8 mouse cellular contexts compared by ENCODE assay signal in genomic region chr2:59541121-59541887, GRCm38 (mm10). TPM values are rescaled to one million over a fixed set of nuclear protein-coding genes. Genes with fewer than 3 reads are reported as not detected.
A peak's percentile ranks its signal among the peaks of the same experiment; 100 is the strongest.
DNase-seq lines count a peak whose midpoint lies in the region; ATAC-seq and TF ChIP-seq lines count a peak whose summit lies in the region.

No protein-coding gene starts in this region.

- no peaks in the 10 kb centered on the region for H3K9me3 ChIP-seq in kidney, embryonic 16.5 days (ENCODE audit: low read length)
- no peaks in the 10 kb centered on the region for H3K9me3 ChIP-seq in limb, embryonic 14.5 days (ENCODE audit: control insufficient read depth, low read length)
- H3K9me3 ChIP-seq in neural tube, embryonic 12.5 days = no peaks in the 10 kb centered on the region

- no peak overlapping the region for H3K9ac ChIP-seq in kidney, embryonic 16.5 days (replicated peaks; ENCODE audit: low read length)
- no peak overlapping the region for H3K9ac ChIP-seq in limb, embryonic 14.5 days (ENCODE audit: low read depth, low read length, severe bottlenecking)
- H3K9ac ChIP-seq in neural tube, embryonic 12.5 days = no peak overlapping the region

- no peaks in the 10 kb centered on the region for H3K27me3 ChIP-seq in C2C12 (ENCODE audit: control insufficient read depth, insufficient read depth, insufficient read length)
- no peaks in the 10 kb centered on the region for H3K27me3 ChIP-seq in kidney, embryonic 16.5 days (ENCODE audit: insufficient read depth, low read length)
- no peaks in the 10 kb centered on the region for H3K27me3 ChIP-seq in limb, embryonic 14.5 days (ENCODE audit: control insufficient read depth, insufficient read depth, low read length)
- H3K27me3 ChIP-seq in neural tube, embryonic 12.5 days (replicated peaks) = no peaks in the 10 kb centered on the region

- 21% methylated on average over 11 of the region's 11 CpGs for WGBS in kidney, embryonic 16.5 days
- 19% methylated on average over 11 of the region's 11 CpGs for WGBS in limb, embryonic 14.5 days
- WGBS in neural tube, embryonic 12.5 days = 24% methylated on average over 11 of the region's 11 CpGs

- H3K79me3 ChIP-seq in C2C12 (ENCODE audit: low read depth) = no peaks in the 10 kb centered on the region

- peak; percentile 53; the same call in 1 of the 2 replicates for ATAC-seq in kidney, embryonic 16.5 days (ENCODE audit: low FRiP score, low TSS enrichment)
- ATAC-seq in limb, embryonic 14.5 days (ENCODE audit: low FRiP score, low read depth) = peak; percentile 55; the same call in 1 of the 2 replicates
- ATAC-seq in neural tube, embryonic 12.5 days (ENCODE audit: low FRiP score, low read depth) = peak; percentile 62; the same call in 1 of the 2 replicates

- no peak overlapping the region for H3ac ChIP-seq in C2C12 (ENCODE audit: control insufficient read depth, insufficient read length, low read depth)

- peaks cover 39% of the 10 kb centered on the region for H3K4me1 ChIP-seq in kidney, embryonic 16.5 days (ENCODE audit: insufficient read depth, low read length)
- peaks cover 23% of the 10 kb centered on the region for H3K4me1 ChIP-seq in limb, embryonic 14.5 days (ENCODE audit: control insufficient read depth, insufficient read depth, low read length)
- H3K4me1 ChIP-seq in neural tube, embryonic 12.5 days = peaks cover 14% of the 10 kb centered on the region

- no peak overlapping the region for H3K4me2 ChIP-seq in kidney, embryonic 16.5 days (replicated peaks; ENCODE audit: low read depth, low read length)
- H3K4me2 ChIP-seq in limb, embryonic 14.5 days (replicated peaks; ENCODE audit: low read depth, low read length, severe bottlenecking) = no peak overlapping the region
- no peak overlapping the region for H3K4me2 ChIP-seq in neural tube, embryonic 12.5 days (replicated peaks)

- peak; percentile 63 for DNase-seq in adrenal gland, adult 8-10 months
- DNase-seq in embryo, embryonic 11 days = peak; percentile 96
- DNase-seq in gastrocnemius, postnatal 4 days (ENCODE audit: low spot score in 2 of 2) = peak; percentile 70 to 82
- peak; percentile 85 for DNase-seq in limb, embryonic 14.5 days (ENCODE audit: low spot score)
- peak; percentile 89 for DNase-seq in testis, postnatal 10 days (ENCODE audit: low spot score)

- no peak overlapping the region for H3K4me3 ChIP-seq in C2C12 (ENCODE audit: insufficient read depth, poor library complexity, severe bottlenecking)
- no peak overlapping the region for H3K4me3 ChIP-seq in kidney, embryonic 16.5 days (ENCODE audit: low read length)
- H3K4me3 ChIP-seq in limb, embryonic 14.5 days (replicated peaks; ENCODE audit: low read length) = no peak overlapping the region
- no peak overlapping the region for H3K4me3 ChIP-seq in neural tube, embryonic 12.5 days

- no peaks in the 10 kb centered on the region for H3K36me3 ChIP-seq in C2C12 (ENCODE audit: control insufficient read depth, insufficient read depth)
- H3K36me3 ChIP-seq in kidney, embryonic 16.5 days (ENCODE audit: insufficient read depth, low read length) = no peaks in the 10 kb centered on the region
- H3K36me3 ChIP-seq in limb, embryonic 14.5 days (ENCODE audit: control insufficient read depth, insufficient read depth, low read length) = no peaks in the 10 kb centered on the region
- H3K36me3 ChIP-seq in neural tube, embryonic 12.5 days = no peaks in the 10 kb centered on the region

- no peak overlapping the region; the same call in 1 of the 2 replicates for H3K27ac ChIP-seq in kidney, embryonic 16.5 days (ENCODE audit: low read length)
- no peak overlapping the region for H3K27ac ChIP-seq in limb, embryonic 14.5 days (replicated peaks; ENCODE audit: low read depth, low read length)
- H3K27ac ChIP-seq in neural tube, embryonic 12.5 days = no peak overlapping the region

- H3K79me2 ChIP-seq in C2C12 (ENCODE audit: control insufficient read depth, insufficient read depth) = no peaks in the 10 kb centered on the region

- peak; percentile 64 for TF ChIP-seq CTCF in C2C12 (IDR thresholded peaks at IDR 0.05; ENCODE audit: control insufficient read depth, insufficient read depth, insufficient read length)

- no peak for TF ChIP-seq POLR2A in limb, embryonic 14.5 days (IDR thresholded peaks at IDR 0.05; ENCODE audit: borderline replicate concordance, extremely low read depth, insufficient read depth, insufficient read length)

TF ChIP-seq in C2C12, 6 proteins besides CTCF, POLR2A, EP300 and RAD21:
- no peak for TF ChIP-seq MAX (IDR thresholded peaks at IDR 0.05)
- TF ChIP-seq USF1 (IDR thresholded peaks at IDR 0.05; ENCODE audit: low read depth) = no peak
- no peak for TF ChIP-seq MYOG (IDR thresholded peaks at IDR 0.05; ENCODE audit: control insufficient read depth, extremely low read depth, insufficient read length)
- no peak for TF ChIP-seq FOSL1 (IDR thresholded peaks at IDR 0.05; ENCODE audit: insufficient read depth, low read length, poor library complexity, severe bottlenecking)
- no peak for TF ChIP-seq CEBPB (IDR thresholded peaks at IDR 0.05; ENCODE audit: low read depth)
- TF ChIP-seq MYOD1 (IDR thresholded peaks at IDR 0.05; ENCODE audit: control insufficient read depth, insufficient read length, low read depth) = no peak

RNA-seq across cellular contexts. Expression of gene Dapl1, which starts 56.9 kb away (rescaled TPM):
- polyA plus RNA-seq in C2C12 (2012; fragmentation: generic; extraction: Trizol) = not detected
- not detected for total RNA-seq in adrenal gland, adult 8-10 months (2022)
- not detected for total RNA-seq in gastrocnemius, postnatal 4 days (2021)
- 4.6 and 5.6 TPM in 2 replicates for polyA plus RNA-seq in kidney, embryonic 16.5 days (2015; fragmentation: Nextera tagmentation; extraction: Ambion mirVana)
- 0.96 and 1.0 TPM in 2 replicates for polyA plus RNA-seq in limb, embryonic 14.5 days (2012; rRNA removed)
- 1.5 and 3.1 TPM in 2 replicates for polyA plus RNA-seq in limb, embryonic 14.5 days (2014; fragmentation: Nextera tagmentation; extraction: Ambion mirVana)
- polyA plus RNA-seq in neural tube, embryonic 12.5 days (2016; fragmentation: Nextera tagmentation; extraction: Ambion mirVana) = 0.38 TPM in 1 of 2 replicates, not detected in the other
